Mouse (Mus musculus) fat pad, adult 2 months (tissue): ENCODE results near the gene Arhgap36.

Experiments
- DNase-seq: peaks from one replicate; pipeline ENCODE4 v3.0.0-alpha.2; 2011; ENCODE audit warnings: low read depth, low spot score; ENCODE audit errors: extremely low read depth

Arhgap36 gene

GRCm38 (mm10) chrX:49463442-49463970 is at the start of gene Arhgap36:
Gene Arhgap36, plus strand, starts transcription at chrX:49463945.
- no peak for DNase-seq

- no peak for DNase-seq
These were observed 6.0 kb upstream of the Arhgap36 start for GRCm38 (mm10) chrX:49457781-49458180.

DNA sequence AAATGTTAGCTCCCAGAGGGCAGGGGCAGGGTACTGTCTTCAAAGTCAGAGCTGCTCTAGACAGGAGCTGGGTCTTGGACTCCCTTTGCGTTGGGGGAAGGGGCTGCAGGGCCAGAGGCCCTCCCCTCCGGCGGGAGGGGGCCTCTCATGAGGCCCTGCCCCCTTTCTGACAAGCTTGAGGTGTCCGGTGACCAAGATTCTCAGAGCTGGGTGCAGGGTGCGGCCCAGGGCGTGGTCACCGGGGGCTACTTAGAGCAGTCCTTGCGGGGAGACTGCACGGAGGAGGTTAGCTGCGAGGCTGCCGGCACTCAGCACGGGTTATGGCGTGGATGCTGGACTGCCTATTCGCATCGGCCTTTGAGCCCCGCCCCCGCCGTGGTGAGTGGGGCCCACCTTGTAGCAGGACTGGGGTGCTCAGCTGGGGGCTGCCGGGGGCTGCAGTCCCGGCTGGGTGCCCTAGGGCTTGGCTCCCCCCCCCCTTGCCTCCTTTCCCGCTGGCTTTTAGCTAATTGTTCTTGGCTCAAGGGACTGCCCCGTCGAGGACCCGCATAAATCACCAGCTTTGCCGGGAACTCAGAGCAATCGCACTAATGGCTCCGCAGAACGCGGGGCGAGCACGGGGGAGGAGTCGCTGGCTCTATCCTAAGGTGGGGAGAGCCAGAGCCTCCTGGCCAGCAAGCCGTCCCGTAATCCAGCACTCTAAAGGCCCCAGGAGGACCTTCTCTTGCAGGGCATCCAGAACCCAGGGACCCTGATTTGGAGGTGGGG is 6.7 kb downstream of the Arhgap36 start:
- DNase-seq: no peak

- DNase-seq: no peak
These were observed 16.4 kb downstream of the Arhgap36 start for GRCm38 (mm10) chrX:49479968-49480809.

- DNase-seq: no peak
These were observed 17.1 kb downstream of the Arhgap36 start for GRCm38 (mm10) chrX:49480846-49481245.

DNA sequence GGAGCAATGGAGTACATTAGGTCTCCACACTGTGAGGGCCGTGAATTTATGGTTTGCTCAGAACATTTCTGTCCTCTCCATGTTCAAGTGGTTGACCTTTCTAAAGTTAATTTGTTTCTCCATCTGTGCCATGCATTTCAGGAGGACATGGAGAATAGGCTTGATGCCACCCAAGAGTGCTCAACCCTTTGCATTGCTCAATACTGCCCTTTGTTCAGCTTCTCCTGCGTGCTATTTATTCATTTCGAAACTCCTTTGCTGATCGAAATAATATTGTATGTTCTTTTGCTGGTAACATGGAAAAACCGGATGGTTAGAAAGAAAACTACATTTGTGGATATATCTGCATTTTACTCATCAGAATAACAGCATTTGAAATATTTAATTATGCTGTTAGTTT is 25.4 kb downstream of the Arhgap36 start:
- no peak for DNase-seq

DNA sequence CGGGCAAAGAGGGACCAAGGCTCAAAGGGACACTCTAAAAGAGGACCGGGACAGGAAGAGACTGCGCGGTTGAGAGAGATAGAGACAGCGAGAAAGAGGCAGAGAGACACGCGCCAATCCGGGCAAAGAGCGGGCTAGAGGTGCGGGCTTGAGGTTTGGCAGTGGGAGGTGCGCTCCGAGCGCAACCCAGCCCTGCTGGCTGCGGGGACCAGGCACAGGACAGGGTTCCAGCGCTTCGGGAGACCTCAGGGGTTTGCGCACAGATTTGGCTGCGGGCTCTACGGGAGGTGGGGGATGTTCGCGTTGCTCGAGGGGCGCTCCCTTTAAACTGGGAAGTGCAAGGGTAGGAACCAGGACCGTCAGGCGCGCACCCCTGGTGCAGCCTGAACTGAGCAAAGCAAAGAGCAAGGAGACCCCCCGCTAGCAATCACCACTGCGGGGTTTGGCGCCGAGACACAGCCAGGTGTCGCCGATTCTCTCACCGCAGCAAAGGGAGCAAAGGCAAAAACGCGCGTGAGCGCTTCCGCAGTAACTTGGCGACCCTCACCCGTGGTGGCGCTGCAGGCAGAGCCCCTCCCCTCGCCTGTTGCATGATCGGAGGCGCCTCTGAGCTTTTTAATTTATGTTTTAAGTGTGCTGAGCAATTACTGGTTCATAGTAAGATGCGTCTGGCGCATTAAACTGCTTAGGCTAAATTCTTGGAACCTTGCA is 30.1 kb downstream of the Arhgap36 start:
- no peak for DNase-seq
